In the genomic region with DNA sequence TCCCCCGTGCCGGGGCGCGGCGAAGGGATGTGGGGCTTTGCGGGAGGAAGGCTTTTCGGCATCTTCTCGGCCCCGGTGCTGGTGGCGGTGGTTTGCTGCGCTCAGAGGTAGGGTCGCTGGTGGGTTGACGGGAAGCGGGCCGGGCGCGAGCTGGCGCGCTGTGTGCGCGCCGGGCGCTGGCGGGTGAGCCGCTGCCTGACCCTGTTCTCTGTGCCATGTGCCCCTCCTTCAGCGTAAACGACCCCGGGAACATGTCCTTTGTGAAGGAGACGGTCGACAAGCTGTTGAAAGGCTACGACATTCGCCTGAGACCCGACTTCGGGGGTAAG, we compare ENCODE assay signal across 9 mouse cellular contexts.
DNase-seq lines count a peak whose midpoint lies in the region; ATAC-seq lines count a peak whose summit lies in the region.
"Had no signal": no experiment of that assay in that cellular context is flagged by ENCODE, and none has a peak within 500 bp of the region (broad histone marks: within the 10 kb centered on the region; RNA-seq: fewer than 3 reads in every experiment).

No protein-coding gene starts in this region.

- H3K4me2 ChIP-seq in neural tube, embryonic 11.5 days (ENCODE audit: low read depth), result peak overlapping the region; percentile 89
- peak overlapping the region; percentile 89 for H3K4me2 ChIP-seq in limb, embryonic 12.5 days
- H3K4me2 ChIP-seq in stomach, embryonic 14.5 days (replicated peaks; ENCODE audit: low read depth, low read length), result peak overlapping the region; percentile 97

- under 1% methylated on average over 27 of the region's 34 CpGs for WGBS in neural tube, embryonic 11.5 days
- 2% methylated on average over 34 of the region's 34 CpGs for WGBS in limb, embryonic 12.5 days
- WGBS in stomach, embryonic 14.5 days, result 1% methylated on average over 26 of the region's 34 CpGs

- H3K36me3 ChIP-seq in neural tube, embryonic 11.5 days (ENCODE audit: control insufficient read depth, insufficient read depth, low read length), result no peaks in the 10 kb centered on the region
- no peaks in the 10 kb centered on the region for H3K36me3 ChIP-seq in limb, embryonic 12.5 days
- no peaks in the 10 kb centered on the region for H3K36me3 ChIP-seq in stomach, embryonic 14.5 days (ENCODE audit: control insufficient read depth, insufficient read depth, low read length)

- H3K9me3 ChIP-seq in neural tube, embryonic 11.5 days (ENCODE audit: control insufficient read depth, low read length), result no peaks in the 10 kb centered on the region
- no peaks in the 10 kb centered on the region for H3K9me3 ChIP-seq in limb, embryonic 12.5 days
- no peaks in the 10 kb centered on the region for H3K9me3 ChIP-seq in stomach, embryonic 14.5 days (ENCODE audit: control insufficient read depth, low read depth, low read length)

- ATAC-seq in neural tube, embryonic 11.5 days (ENCODE audit: insufficient read depth, low FRiP score, low TSS enrichment), result peak; percentile 79
- ATAC-seq in limb, embryonic 12.5 days (ENCODE audit: insufficient number of reproducible peaks, insufficient read depth, low FRiP score, low TSS enrichment, low read depth), result peak; percentile 65
- ATAC-seq in stomach, embryonic 14.5 days (ENCODE audit: insufficient number of reproducible peaks, insufficient read depth, low FRiP score, low read depth), result peak; percentile 61

- 0 out of 2 replicates have a peak, but pooled peaks cover 3% of the 10 kb centered on the region for H3K4me1 ChIP-seq in neural tube, embryonic 11.5 days (ENCODE audit: control insufficient read depth, insufficient read depth, low read length)
- peaks cover 12% of the 10 kb centered on the region for H3K4me1 ChIP-seq in limb, embryonic 12.5 days (replicated peaks)
- H3K4me1 ChIP-seq in stomach, embryonic 14.5 days (ENCODE audit: control insufficient read depth, insufficient read depth, low read length), result peaks cover 3% of the 10 kb centered on the region; the same call in 1 of the 2 replicates

- peak overlapping the region; percentile 49; the same call in 1 of the 2 replicates for H3K27ac ChIP-seq in neural tube, embryonic 11.5 days (ENCODE audit: low read depth, low read length)
- no peak overlapping the region for H3K27ac ChIP-seq in limb, embryonic 12.5 days
- no peak overlapping the region for H3K27ac ChIP-seq in stomach, embryonic 14.5 days (ENCODE audit: low read length)

- peak overlapping the region; percentile 60 for H3K9ac ChIP-seq in neural tube, embryonic 11.5 days (ENCODE audit: low read length)
- H3K9ac ChIP-seq in limb, embryonic 12.5 days (replicated peaks), result peak overlapping the region; percentile 58; the same call in 1 of the 2 replicates
- peak overlapping the region; percentile 38; the same call in 1 of the 2 replicates for H3K9ac ChIP-seq in stomach, embryonic 14.5 days (replicated peaks; ENCODE audit: low read depth, low read length)

- H3K27me3 ChIP-seq in neural tube, embryonic 11.5 days (ENCODE audit: control insufficient read depth, insufficient read depth, low read length), result peaks cover 9% of the 10 kb centered on the region; the same call in 1 of the 2 replicates
- peaks cover 35% of the 10 kb centered on the region for H3K27me3 ChIP-seq in limb, embryonic 12.5 days
- peaks cover 4% of the 10 kb centered on the region; the same call in 1 of the 2 replicates for H3K27me3 ChIP-seq in stomach, embryonic 14.5 days (ENCODE audit: control insufficient read depth, insufficient read depth, low read length)

- peak overlapping the region; percentile 72 for H3K4me3 ChIP-seq in neural tube, embryonic 11.5 days (ENCODE audit: low read depth, low read length)
- H3K4me3 ChIP-seq in limb, embryonic 12.5 days (replicated peaks), result peak overlapping the region; percentile 67
- peak overlapping the region; percentile 58 for H3K4me3 ChIP-seq in stomach, embryonic 14.5 days (ENCODE audit: low read depth, low read length)

- DNase-seq in cerebellum, adult 11-12 months, result peak; percentile 83
- DNase-seq in cerebellum, adult 8-10 months, result no peak
- no peak for DNase-seq in neural tube, embryonic 11.5 days (ENCODE audit: low spot score)
- DNase-seq in neural tube, embryonic 10.5 days (ENCODE audit: extremely low spot score, low spot score), result no peak
- DNase-seq in cerebellum, postnatal 4 days (ENCODE audit: low spot score in 2 of 2), result no peak
- no peak for DNase-seq in urinary bladder, adult 2 months (ENCODE audit: low spot score)
- DNase-seq: lung, postnatal 36 days had no signal
